Comparison of ENCODE assay signal across 8 mouse cellular contexts in the genomic region with DNA sequence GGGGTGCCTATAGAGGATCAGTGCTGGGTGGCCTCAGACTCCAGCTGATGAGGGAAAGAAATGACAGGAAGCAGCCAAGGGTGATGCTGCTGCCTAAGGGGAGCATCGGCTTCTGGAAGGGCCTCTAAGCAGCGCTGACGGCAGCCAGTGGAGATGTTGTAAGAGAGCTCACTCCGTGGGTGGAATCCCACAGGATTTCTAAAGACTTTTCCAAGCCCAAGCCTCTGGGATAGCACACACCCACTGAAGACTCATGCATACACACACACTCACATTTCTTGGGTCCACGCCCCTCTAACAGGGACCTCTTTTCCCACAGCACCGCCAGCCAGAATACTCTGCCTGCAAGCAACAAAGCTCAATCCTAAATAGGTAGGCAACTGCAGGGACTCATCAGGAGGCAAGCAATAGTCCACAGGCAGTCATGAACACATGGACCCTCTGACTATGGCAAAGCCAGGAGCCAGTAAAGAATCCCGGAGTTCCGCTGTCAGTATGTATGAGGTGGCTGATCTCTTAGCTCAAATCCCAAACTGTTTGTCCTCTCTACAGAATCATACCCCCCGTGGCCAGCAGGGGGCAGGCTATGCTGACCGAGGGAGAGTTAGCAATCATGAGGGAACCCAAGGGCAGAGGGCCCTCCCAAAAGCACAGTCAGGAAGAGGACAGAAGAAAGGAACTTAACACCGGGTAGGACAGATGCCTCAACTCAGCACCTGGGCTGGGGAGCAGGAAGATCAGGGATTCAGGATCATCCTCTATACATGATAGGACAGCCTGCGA. TPM values are rescaled to one million over a fixed set of nuclear protein-coding genes. Genes with fewer than 3 reads are reported as not detected.
DNase-seq lines count a peak whose midpoint lies in the region; ATAC-seq and TF ChIP-seq lines count a peak whose summit lies in the region.
"Had no signal": no experiment of that assay in that cellular context is flagged by ENCODE, and none has a peak within 500 bp of the region (broad histone marks: within the 10 kb centered on the region; RNA-seq: fewer than 3 reads in every experiment).

No protein-coding gene starts in this region.

- 43% methylated on average over 12 of the region's 12 CpGs for WGBS in liver, embryonic 12.5 days (ENCODE audit: insufficient replicate concordance)
- WGBS in olfactory bulb, adult 2 months: 42% methylated on average over 12 of the region's 12 CpGs

- DNase-seq in liver: peak; percentile 79
- peak; percentile 80 for DNase-seq in Muller cell, postnatal 12 days (ENCODE audit: inconsistent ontology term)
- DNase-seq in brain, embryonic 14.5 days (ENCODE audit: low read depth): peak; percentile 57
- peak; percentile 36 for DNase-seq in gastrocnemius, postnatal 25 days
- DNase-seq in left cerebral cortex, postnatal 4 days: peak; percentile 65

- H3K4me2 ChIP-seq in liver, embryonic 12.5 days: no peak overlapping the region

- H3K9me3 ChIP-seq in liver, embryonic 12.5 days (replicated peaks): no peaks in the 10 kb centered on the region

- TF ChIP-seq CTCF in brain, embryonic 14.5 days (IDR thresholded peaks at IDR 0.05; ENCODE audit: borderline replicate concordance, extremely low read depth, insufficient read depth, insufficient read length): peak; percentile 82
- peak; percentile 44; the same call in 1 of the 2 replicates for TF ChIP-seq CTCF in olfactory bulb, adult 2 months (IDR thresholded peaks at IDR 0.05; ENCODE audit: insufficient read depth, low read depth, low read length)

- no peak overlapping the region for H3K9ac ChIP-seq in liver, embryonic 12.5 days

- intact Hi-C loops in left cerebral cortex, postnatal 4 days (cut with DNase I): no loop called here

- H3K27me3 ChIP-seq in liver, embryonic 12.5 days (replicated peaks): peaks cover 55% of the 10 kb centered on the region

- H3K27ac ChIP-seq in liver, embryonic 12.5 days: no peak overlapping the region
- H3K27ac ChIP-seq in olfactory bulb, adult 2 months (ENCODE audit: insufficient read depth, low read depth, low read length): no peak overlapping the region

- H3K4me1 ChIP-seq in liver, embryonic 12.5 days: no peaks in the 10 kb centered on the region
- peaks cover 2% of the 10 kb centered on the region for H3K4me1 ChIP-seq in olfactory bulb, adult 2 months (ENCODE audit: control insufficient read depth, insufficient read depth, low read length)

- H3K36me3 ChIP-seq in liver, embryonic 12.5 days: no peaks in the 10 kb centered on the region

- no peak for TF ChIP-seq POLR2A in brain, embryonic 14.5 days (IDR thresholded peaks at IDR 0.05; ENCODE audit: borderline replicate concordance, extremely low read depth, insufficient read depth, insufficient read length, poor library complexity, severe bottlenecking)
- no peak for TF ChIP-seq POLR2A in olfactory bulb, adult 2 months (IDR thresholded peaks at IDR 0.05; ENCODE audit: insufficient read depth, low read depth, low read length)

- no peak for ATAC-seq in liver, embryonic 12.5 days

- H3K4me3 ChIP-seq in liver, embryonic 12.5 days: no peak overlapping the region
- H3K4me3 ChIP-seq in olfactory bulb, adult 2 months (ENCODE audit: insufficient read depth, low read depth, low read length): no peak overlapping the region

RNA-seq across cellular contexts. Expression of a gene that starts 13.1 kb away (rescaled TPM):
- polyA plus RNA-seq in liver, embryonic 12.5 days (2016; fragmentation: Nextera tagmentation; extraction: Ambion mirVana): 0.08 TPM in 1 of 2 replicates, not detected in the other
- 0.03 TPM in 1 of 2 replicates, not detected in the other for polyA plus RNA-seq in brain, embryonic 14.5 days (2012; rRNA removed)
- not detected for total RNA-seq in gastrocnemius, postnatal 25 days (2021)
- not detected for total RNA-seq in left cerebral cortex, postnatal 4 days (2021)
- not detected in 2 replicates for polyA plus RNA-seq in olfactory bulb, adult 2 months (2012; ENCODE audit: insufficient read depth, insufficient read length, low replicate concordance, missing spikeins)
- polyA plus RNA-seq: heart, embryonic 16.5 days had no signal

RNA-seq across cellular contexts. Expression of a gene that starts 32.7 kb away (rescaled TPM):
- polyA plus RNA-seq in liver, embryonic 12.5 days (2016; fragmentation: Nextera tagmentation; extraction: Ambion mirVana): 9.2 and 11.5 TPM in 2 replicates
- 8.1 and 9.8 TPM in 2 replicates for polyA plus RNA-seq in brain, embryonic 14.5 days (2012; rRNA removed)
- 1 to 10 TPM; 2.9 to 3.1 TPM for total RNA-seq in gastrocnemius, postnatal 25 days (2021)
- 1 to 10 TPM; 3.4 to 6.3 TPM for total RNA-seq in left cerebral cortex, postnatal 4 days (2021)
- not detected in 2 replicates for polyA plus RNA-seq in olfactory bulb, adult 2 months (2012; ENCODE audit: insufficient read depth, insufficient read length, low replicate concordance, missing spikeins)

RNA-seq across cellular contexts. Expression of a gene that starts 56.8 kb away (rescaled TPM):
- 425 and 445 TPM in 2 replicates for polyA plus RNA-seq in liver, embryonic 12.5 days (2016; fragmentation: Nextera tagmentation; extraction: Ambion mirVana)
- 0.08 and 0.30 TPM in 2 replicates for polyA plus RNA-seq in brain, embryonic 14.5 days (2012; rRNA removed)
- not detected for total RNA-seq in gastrocnemius, postnatal 25 days (2021)
- total RNA-seq in left cerebral cortex, postnatal 4 days (2021): not detected
- not detected in 2 replicates for polyA plus RNA-seq in olfactory bulb, adult 2 months (2012; ENCODE audit: insufficient read depth, insufficient read length, low replicate concordance, missing spikeins)
